Mouse (Mus musculus): ENCODE results near the gene Fancc.

- TF ChIP-seq CTCF (conservative IDR thresholded peaks at IDR 0.05; ENCODE audit: low read length) (no peak), NANOG (IDR thresholded peaks at IDR 0.05; ENCODE audit: borderline replicate concordance, low read length) (no peak), POU5F1 (IDR thresholded peaks at IDR 0.05; ENCODE audit: borderline replicate concordance, low read length) (no peak)
Measured at GRCm38 (mm10) chr13:63528164-63528675, 31.1 kb upstream of the Fancc start.
